Mouse (Mus musculus): ENCODE measurements around the gene Tmem200b.

DNA sequence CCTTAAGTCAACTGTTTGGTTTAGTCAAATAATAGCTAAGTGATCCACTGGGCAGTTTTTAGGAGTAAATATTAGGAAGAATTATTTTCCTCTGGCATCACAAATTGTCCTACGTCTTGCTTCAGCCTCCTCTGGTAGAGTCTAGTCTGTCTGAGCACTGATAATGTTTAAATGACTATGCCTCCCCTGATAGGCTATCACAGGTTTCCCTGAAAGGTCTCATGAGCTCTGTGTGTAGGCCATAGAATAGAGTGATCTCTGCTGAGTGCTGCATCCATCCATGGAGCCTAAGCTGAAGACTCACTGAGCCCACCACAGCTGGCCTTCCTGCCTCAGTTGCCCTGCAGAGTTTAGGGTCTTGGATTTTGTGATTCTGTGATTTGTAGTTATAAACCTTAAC, 33.0 kb upstream of the Tmem200b start:
- no peak for TF ChIP-seq ZNF384 (IDR thresholded peaks at IDR 0.05; ENCODE audit: low read depth, low read length)
- TF ChIP-seq MAFK (IDR thresholded peaks at IDR 0.05; ENCODE audit: insufficient read depth, low read depth, low read length), result no peak
- no peak for TF ChIP-seq CHD2 (IDR thresholded peaks at IDR 0.05; ENCODE audit: low read depth, low read length)
- TF ChIP-seq ZC3H11A (IDR thresholded peaks at IDR 0.05; ENCODE audit: borderline replicate concordance, low read depth, low read length), result no peak
- TF ChIP-seq HCFC1 (IDR thresholded peaks at IDR 0.05; ENCODE audit: borderline replicate concordance, insufficient read depth, low read length), result no peak
